Mouse (Mus musculus): ENCODE data around the gene Ezh1. TPM values are rescaled to one million over a fixed set of nuclear protein-coding genes. Genes with fewer than 3 reads are reported as not detected.
"Not testable (repeated sequence)": the region's sequence is repeated elsewhere in the genome, so short reads cannot be mapped to it uniquely, and the experiment has no call there.

Gene Ezh1
- total RNA-seq, 2 experiments from 2014 or later: 79.0 to 84.0 TPM

DNA sequence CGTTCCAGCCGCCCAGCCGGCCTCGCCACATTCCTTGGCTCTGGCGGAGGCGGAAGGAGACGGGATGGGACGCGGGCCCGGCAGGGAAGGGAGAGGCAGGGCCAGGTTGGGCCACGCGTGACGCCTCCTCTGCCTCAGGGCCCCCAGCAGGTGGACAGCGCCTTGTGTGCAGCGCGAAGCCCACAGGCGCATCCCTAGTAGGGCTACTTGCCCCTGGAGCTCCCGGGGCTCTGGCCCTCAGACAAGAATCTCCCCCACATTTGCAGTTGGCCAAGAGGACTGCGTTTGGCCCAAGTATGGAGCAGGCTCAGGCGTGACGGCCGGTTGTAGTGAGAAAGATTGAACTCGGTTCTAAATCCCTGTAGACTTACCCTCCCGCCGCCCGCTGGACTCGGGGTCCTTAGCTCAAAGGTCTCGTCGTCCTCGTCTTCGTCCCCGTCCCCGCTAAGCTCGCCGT, 55.9 kb downstream of the Ezh1 start, which contains the start of gene Cntnap1:
Gene Cntnap1, plus strand, starts transcription at position 170 of the 457 bp plus-strand sequence.
- DNase-seq (ENCODE audit: low spot score in 2 of 2): no peak

DNA sequence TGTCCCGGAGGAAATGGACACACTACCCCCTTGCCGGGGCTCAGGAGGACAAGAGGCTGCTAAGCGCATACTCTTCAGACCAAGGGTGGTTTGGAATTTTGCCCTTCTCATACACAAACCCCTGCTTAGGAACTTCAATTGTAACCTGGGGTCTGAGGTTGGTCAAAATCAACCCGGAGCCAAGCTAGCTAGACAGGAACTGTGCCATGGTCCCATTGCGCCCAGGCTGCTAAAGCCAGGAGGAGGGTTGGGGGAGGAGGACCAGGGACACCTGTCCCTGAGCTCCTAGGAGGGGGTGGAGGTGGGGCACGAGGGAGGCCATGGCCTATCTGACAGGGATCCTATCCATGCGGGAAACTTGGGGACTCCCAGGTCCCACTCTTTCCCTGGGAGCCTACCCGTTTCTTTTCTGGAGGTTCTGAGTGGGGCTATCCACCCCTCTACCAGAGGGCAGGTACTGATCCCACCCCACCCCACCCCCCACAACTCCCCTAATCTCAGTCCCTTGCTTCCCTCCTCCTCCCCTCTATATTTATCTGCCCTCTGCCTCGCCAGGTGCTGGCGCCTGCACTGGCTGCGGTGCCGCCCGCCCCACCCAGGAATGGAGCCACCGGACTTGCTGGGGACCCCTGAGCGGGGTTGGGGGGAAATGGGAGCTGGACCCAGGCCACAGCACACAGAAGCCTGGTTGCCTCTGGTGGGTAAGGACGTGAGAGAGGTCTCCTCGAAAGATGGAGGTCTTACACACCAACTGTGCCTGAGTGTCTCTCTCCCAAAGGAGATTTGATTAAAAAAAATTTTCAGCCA, 56.8 kb downstream of the Ezh1 start:
- no peak for DNase-seq (ENCODE audit: low spot score in 2 of 2)

DNA sequence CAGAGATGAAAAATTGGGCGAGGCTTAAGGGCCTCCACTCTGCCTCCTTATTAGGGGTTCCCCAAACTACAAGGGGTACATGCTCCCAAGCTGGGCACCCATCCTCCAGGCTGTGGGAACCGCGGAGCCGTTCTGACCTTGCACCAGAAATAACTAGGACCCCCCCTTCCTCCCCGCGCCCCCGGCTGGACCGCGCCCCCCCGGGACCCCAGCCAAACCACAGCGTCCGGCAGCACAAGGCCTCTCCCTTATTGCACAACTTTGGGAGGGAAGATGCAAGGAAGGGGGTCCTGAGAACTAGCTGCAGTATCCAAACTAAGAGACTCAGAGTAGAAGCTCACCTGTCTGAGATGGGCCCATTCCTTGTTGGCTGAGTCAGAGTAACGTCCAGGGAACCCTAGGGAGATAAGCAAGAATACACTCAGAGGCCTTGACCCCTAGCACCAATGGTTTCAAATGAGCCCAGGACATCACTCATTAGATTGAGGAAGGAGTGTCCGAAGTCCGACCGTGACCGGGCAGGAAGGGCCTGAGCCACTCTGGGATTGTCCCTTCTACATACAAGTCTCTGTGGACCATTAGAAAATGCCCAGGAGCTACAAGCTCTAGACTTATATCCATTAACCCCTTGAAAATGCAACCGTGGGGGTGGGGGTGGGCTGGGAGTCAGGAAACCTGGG, 57.8 kb downstream of the Ezh1 start:
- no peak for DNase-seq (ENCODE audit: low spot score in 2 of 2)

DNA sequence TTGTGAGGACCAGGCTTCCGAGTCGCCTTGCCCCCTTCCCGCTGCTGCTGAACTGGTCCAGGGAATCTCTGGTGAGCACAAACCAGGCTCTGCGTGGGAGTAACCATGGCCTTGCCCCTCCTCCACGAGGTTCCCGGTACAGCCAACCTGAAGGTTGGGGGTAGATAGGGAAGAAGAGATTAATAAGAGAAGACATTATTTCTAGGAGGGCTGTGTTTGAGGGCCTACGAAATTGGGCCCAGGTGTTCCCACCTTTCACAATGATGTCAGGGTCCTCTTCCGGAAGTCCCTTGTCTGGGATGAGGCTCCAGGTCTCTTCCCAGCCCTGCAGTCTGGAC, 58.3 kb downstream of the Ezh1 start:
- DNase-seq (ENCODE audit: low spot score in 2 of 2): no peak

DNA sequence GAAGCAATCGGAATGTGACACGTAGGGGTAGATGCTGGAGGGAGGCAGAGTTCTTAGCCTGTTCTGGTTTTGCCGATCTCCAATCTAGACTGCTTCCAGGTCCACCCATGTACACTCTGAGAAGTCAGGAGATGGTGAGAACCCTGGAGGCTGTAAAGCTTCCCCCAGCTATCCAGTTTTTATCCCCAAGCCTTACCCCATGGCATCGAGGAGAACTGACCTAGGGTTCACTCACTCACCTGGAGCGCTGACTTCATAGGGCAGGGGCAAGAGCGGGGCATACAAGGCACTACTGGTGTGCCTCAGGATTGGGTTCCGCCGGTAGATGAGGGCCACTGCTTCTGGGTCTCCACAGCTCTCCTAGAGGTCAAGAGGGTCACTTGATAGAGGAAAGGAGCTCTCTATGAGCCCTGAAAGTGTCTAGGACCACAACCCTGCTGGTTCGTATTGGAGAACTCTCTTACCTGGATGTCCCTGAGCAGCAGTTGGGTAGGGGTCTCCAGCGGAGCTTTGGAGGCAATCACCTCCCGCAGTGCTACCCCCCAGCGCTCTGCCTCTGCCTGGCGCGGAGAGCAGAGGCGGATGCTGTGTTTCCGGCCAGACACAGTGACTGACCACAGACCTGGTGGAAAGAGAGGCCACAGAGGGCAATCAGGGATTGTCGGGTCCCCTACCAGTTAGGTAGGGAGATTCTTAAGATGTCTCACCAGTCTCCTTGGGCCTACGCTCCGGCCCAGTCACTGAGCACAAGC, 58.9 kb downstream of the Ezh1 start:
- no peak for DNase-seq (ENCODE audit: low spot score in 2 of 2)

DNA sequence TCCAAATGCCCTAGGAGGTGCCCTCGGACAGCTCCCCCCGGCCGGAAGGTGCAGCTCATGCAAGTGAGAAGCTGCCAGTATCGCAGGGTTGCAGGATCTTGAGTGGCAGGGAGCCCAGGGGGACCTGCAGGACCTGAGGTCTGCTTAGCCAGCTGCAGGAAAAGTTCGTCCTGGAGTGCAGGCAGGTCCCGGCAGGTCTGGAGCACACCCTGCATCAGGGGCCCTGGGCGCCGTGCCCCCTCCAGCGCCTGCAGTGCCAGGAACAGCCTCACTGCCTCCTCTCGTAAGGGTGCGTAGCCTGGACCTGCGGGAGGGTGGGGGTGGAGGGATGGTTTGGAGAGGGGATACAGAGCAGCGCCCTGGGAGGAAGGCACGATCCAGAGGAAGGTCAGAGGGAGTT, 59.9 kb downstream of the Ezh1 start:
- no peak for DNase-seq (ENCODE audit: low spot score in 2 of 2)

DNA sequence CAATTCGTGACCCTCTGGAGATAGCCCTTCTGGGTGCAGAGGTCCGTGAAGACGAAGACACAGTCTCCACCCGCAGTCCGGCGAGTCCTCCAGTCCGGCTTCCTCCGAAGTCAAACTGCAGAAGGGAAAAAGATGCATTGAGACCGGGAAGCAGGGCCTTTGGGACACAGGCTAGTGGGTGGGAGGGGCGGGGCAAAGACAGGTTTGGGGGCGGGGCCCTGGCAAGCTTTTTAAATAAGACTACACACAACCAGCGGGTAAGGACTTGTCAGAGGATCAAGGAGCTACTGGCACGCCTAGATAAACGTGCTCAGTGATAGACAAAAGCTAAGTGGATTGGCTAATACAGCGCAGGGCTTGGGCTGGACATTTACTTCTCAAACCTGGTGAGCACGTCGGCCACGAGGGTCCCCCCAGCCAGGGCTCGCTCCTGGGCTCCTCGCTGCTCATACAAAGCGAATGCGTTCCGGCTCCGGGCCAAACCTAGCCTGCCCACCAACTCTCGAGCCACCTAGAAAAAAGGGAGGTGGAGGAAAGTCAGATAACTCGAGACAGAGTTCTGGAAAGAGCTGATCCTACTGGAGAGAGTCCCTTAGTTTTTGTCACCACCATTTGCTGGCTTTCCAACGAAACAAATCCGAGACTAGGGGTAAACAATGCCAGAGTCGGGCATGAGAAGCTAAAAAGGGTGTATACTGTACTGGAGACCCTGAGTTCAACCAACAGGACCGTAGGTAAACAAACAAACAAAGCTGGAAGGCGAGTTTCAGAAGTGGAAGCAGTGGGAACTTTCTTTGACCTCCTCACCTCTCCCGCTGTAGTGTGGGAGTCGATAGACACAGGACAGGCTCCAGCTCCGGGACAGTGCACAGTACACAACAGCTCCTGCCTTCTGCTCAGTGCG, 61.3 kb downstream of the Ezh1 start:
- no peak for DNase-seq (ENCODE audit: low spot score in 2 of 2)

DNA sequence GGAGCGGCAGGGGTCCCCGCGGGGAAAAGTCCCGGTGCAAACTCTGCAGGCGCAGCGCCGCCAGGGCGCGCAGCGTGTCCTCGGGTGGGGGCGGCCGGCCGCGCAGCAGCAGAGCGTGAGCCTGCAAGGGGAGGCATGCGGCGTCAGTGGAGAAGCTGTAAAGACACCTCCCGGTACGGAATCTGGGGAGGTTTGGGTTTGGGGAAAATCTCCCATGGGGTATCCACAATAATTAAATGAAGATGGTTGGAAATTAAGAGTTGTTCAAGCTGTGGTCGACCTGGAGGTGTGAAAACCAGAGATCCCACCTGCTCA, 62.0 kb downstream of the Ezh1 start:
- DNase-seq (ENCODE audit: low spot score in 2 of 2): no peak

DNA sequence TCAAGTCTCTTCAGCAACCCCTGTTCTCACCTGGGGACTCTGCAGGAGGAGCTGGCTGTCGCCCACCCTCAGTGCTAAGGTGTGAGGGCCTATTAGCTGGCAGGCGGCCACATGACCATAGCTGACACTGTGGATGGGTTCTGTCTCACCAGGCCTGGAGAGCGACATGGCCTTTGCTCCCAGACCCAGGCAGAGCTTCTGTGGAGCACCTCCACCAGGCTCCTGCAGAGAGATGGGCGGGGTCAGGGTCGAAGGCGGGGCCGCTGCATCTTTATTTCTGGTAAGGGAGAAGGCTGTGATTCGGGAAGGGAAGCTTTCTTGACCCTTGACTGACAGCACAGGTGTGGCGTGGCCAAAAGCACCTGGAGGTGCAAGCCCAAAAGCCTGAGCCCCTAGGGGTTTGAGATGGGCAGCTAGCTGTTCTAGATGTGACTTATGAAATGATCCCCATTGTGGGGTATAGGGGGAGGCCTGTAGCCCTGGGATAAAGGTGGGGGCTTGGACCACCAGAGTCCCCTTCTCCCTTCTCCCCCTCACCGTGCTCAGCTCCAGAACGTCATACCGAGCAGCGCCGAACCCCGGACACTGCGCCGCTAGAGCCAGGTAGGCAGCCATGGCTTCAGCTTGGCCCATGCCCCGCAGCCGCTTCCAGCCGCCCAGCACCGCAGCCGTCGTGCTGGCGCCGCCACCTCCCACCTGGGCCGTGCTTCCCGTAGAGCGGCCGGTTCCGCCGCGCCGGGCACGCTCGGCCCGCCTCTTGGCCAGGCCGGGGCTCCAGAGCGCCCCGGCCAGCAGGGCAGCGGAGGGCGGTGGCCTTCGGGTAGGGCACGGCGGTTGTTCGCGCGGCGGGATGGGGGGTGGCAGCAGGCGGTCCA, 62.5 kb downstream of the Ezh1 start:
- no peak for DNase-seq (ENCODE audit: low spot score in 2 of 2)

DNA sequence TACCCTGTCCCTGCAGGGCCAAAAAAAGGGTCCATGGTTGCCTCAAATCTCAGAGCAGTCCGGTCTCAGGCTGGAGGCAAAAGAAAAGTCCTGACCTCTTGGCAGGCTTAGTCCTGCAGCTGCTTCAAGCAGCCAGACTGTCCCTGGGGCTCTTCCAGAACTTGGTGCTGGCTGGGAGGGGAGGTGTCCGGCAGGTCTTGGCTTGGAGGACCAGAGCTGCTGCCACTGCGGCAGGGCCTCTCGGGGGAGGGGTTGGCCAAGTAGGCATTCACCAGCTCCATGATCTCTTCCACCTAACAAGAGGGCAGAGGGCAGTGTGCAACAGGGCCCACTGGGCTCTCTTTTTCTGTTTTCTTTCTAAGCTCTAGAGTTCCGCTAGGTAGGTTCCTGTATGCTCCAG, 63.5 kb downstream of the Ezh1 start:
- peak in 1 of 2 experiments; percentile 43 for DNase-seq (ENCODE audit: low spot score in 2 of 2)

DNA sequence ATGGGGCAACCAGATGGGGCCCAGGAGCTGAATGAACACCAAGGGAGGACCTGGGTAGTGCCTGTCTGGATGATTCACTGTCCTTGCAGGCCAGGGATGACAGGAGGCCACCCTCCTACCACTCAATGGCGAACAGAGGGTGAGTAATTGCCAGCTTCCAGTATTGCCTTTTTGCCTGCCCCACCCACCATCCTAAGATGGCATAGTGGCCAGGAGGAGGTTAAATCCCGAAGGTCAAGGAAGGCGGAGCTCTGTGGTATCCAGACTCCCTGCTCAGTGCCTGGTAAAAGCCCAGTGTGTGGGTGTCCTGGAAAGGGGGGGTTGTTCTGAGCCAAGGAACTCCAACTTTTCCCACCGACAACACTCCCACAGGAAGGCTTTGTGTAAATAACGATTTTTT, 64.0 kb downstream of the Ezh1 start:
- no peak for DNase-seq (ENCODE audit: low spot score in 2 of 2)

DNA sequence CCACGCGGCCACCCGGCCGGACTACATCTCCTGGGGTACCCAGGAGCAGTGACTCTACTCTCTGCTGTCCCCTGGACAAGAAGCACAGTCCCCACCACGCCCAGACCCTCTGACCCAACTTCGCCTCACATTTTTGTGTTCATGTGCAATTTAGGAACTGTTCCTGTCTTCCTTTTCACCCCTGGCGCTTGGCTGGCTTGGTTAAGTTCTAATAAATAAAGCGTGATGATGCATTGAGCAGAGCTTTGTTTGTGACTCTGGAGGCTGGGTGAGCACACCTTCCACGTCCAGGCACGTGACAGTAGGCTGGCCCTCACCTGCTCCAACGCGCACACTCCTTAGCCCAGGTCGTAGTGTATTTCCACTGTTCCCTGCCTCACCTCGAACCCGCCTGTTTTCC, 64.7 kb downstream of the Ezh1 start:
- DNase-seq (ENCODE audit: low spot score in 2 of 2): no peak

DNA sequence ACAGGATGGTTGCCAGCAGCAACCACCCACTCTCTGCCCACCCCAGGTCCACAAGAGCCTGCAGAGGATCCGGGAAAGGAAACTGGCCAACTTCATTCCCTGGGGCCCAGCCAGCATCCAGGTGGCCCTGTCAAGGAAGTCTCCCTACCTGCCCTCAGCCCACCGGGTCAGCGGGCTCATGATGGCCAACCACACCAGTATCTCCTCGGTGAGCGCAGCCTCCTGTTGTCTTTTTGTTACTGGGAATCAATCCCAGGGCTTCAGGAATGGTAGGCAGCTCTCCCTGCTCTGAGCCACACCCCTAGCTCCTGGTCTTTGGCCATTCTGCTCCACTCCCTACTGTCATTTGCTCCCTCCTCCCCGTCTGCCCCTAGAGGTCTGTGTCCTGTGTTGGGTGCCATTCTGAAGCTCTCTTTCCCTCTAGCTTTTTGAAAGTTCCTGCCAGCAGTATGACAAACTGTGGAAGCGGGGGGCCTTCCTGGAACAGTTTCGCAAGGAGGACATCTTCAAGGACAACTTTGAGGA, 65.2 kb downstream of the Ezh1 start:
- not testable (repeated sequence) for DNase-seq (ENCODE audit: low spot score in 2 of 2)

DNA sequence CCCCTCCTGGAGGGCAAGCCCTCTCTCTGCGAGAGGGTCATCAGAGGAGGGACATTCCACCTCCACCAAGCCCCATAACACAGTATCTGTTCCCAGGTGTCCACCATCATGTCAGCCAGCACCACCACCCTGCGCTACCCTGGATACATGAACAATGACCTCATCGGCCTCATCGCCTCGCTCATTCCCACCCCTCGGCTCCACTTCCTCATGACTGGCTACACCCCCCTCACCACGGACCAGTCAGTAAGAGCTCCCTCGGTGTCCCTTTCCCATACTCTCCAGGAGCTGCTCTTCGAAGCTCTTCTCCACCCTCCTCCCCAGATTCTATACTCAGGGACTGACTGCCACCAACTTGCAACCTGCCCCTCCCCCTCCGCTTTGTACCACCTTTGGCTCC, 66.1 kb downstream of the Ezh1 start:
- DNase-seq (ENCODE audit: low spot score in 2 of 2): not testable (repeated sequence)

DNA sequence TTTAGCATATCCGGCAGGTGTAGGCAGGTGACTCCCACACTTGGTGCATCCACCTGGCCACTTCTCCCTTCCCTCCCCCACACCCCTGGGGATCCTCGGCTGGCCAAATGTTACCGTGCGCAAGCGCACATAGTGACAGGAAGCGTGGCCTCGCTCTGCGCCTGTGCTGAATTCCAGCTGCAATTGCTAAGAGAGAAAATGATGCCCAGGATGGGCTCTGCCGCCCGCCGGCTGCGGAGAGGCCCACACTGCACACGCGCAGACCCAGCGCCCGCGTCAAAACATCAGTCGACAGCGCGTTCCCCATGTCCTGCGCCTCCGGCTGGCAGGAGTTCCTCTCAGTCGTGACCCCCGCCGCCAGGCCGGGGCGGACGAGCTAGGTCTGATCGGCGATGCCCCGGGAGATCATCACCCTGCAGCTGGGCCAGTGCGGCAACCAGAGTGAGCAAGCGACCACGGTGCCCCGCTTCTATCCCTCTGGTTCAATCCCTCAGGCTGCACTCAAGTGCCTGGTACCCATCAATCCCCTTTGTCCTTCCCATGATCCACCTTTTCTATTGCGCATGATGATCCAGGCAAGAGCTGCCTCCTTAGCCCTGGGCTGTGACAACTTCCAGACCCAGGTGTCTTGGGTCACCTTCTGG, 70.4 kb downstream of the Ezh1 start, which contains the start of gene Tubg2:
Gene Tubg2, plus strand, starts transcription at position 180 of the 644 bp plus-strand sequence.
- peak; percentile 78 to 88 for DNase-seq (ENCODE audit: low spot score in 2 of 2)

DNA sequence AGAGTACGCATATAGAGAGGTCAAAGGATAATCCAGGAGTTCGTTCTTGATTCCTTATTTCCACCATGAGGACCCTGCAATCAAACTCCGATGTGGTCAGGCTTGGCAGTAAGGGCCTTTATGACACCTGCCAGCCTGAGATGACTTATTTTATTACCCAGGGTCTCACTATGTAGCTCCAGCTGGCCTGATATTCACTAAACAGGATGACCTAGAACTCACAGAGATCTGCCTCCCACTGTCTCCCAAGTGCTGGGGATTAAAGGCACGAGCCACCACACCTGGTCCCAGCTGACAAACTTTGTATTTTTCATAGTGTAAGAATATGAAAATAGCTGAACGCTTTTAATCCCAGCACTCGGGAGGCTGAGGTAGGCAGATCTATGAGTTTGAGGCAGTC, 71.1 kb downstream of the Ezh1 start:
- DNase-seq (ENCODE audit: low spot score in 2 of 2): no peak

DNA sequence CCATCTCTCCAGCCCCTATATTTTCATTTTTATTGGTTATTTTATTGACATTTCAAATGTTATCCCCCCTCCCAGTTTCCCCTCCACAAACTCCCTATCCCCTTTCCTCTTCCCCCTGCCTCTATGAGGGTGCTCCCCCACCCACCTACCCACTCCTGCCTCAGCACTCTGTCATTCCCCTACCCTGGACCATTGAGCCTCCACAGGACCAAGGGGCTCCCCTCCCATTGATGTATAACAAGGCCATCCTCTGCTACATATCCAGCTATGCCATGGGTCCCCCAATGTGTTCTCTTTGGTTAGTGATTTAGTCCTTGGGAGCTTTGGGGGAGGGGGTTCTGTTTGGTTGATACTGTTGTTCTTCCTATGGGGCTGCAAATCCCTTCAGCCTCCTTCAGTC, 71.6 kb downstream of the Ezh1 start:
- DNase-seq (ENCODE audit: low spot score in 2 of 2): no peak

DNA sequence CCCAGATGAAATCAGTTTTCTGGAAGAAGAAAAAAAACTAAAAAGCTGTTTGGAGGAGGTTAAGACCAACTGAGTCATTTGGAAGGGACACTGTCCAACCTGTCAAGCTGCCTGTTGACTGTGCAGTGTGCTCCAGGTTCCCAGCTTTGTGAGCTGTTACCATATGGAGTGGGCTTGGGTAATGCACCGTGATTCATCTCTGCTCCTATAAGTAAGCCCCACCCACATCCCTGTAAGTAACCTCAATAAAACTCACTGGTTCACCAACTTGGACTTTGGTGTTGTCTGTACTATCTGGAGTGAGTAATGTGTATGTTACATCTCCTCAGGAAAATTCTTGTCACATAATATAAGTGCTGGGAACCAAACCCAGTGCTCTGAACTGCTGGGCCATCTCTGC, 73.4 kb downstream of the Ezh1 start:
- DNase-seq (ENCODE audit: low spot score in 2 of 2): no peak

DNA sequence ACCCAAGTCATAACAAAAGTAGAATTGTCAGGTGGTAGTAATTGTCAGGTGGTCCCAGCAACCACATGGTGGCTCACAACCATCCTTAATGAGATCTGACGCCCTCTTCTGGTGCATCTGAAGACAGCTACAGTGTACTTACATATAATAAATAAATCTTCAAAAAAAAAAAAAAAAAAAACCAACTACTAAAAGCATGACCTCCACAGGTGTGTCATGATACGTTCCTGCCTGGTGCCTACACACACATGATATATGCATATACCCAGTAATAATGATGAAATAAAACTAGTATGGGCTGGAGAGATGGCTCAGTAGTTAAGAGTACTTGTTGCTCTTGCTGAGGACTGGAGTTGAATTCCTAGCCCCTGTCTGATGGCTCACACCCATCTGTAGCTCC, 75.2 kb downstream of the Ezh1 start:
- DNase-seq (ENCODE audit: low spot score in 2 of 2): no peak

Measured in layer of hippocampus, adult 18-20 months (tissue).